Mouse (Mus musculus): Measurements from ENCODE around the gene Mettl7a2. TPM values are rescaled to one million over a fixed set of nuclear protein-coding genes. Genes with fewer than 3 reads are reported as not detected.
"Not testable (repeated sequence)": the region's sequence is repeated elsewhere in the genome, so short reads cannot be mapped to it uniquely, and the experiment has no call there.

Mettl7a2 gene
- polyA plus RNA-seq, 1 experiment from 2014 or later, result not detected

DNA sequence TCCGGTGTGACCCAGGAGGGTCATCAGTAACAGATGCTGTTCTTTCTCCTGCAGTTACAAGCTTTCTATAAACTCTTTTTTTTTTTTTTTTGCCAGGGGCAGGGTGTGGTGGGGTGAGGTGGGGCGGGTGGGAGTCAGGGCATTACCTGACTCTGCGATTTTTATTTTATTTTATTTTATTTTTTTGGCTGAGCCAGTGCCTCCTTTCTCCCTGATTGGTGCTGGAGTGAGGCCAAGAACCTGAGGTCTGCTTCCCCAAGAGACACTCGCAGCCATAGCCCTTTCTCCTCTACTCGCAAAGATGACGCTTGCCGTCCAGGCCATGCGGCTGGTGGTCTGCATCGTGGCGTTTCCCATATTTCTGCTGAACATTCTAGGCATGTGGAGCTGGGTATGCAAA is 18.4 kb upstream of the Mettl7a2 start, which contains the start of gene Mettl7a3:
Gene Mettl7a3 (plus strand): TSS at position 301 of the 400 bp plus-strand sequence.
- 72% methylated on average over 10 of the region's 10 CpGs for WGBS (ENCODE audit: insufficient replicate concordance)
- ATAC-seq (ENCODE audit: low read depth), result no peak
- H3K4me3 ChIP-seq (ENCODE audit: low read depth, low read length), result no peak within 1 kb of the TSS
- H3K9ac ChIP-seq (ENCODE audit: low read depth, low read length), result no peak within 1 kb of the TSS
- no peaks in the 10 kb centered on the region for H3K4me1 ChIP-seq (ENCODE audit: control insufficient read depth, low read depth, low read length)
- no peak within 1 kb of the TSS for H3K27ac ChIP-seq (ENCODE audit: low read length)
- H3K36me3 ChIP-seq (ENCODE audit: control insufficient read depth, insufficient read depth), result no peaks in the 10 kb centered on the region
- H3K9me3 ChIP-seq (replicated peaks; ENCODE audit: control insufficient read depth, low read length), result no peaks in the 10 kb centered on the region
- H3K27me3 ChIP-seq (ENCODE audit: control insufficient read depth, insufficient read depth, low read depth, low read length), result no peaks in the 10 kb centered on the region
- no peak within 1 kb of the TSS for H3K4me2 ChIP-seq (ENCODE audit: low read depth, low read length)

DNA sequence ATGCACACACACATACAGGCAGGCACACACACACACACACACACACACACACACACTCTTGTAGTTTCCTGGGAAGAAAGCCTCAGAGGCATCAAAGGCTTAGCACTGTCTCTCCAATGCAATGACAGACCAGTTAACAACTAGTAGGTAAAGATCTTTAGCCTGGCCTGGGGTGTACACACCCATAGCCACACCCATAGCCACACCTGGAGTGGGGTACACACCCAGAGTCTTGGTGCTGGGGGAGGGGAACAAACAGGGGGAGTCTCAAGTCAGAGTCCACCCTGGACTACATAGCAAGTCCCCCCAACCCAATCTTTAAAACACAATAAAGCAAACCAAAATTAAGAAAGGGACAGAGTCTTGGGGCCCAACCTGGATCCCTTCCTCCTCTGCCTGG is 15.7 kb upstream of the Mettl7a2 start:
- not testable (repeated sequence) for H3K27me3 ChIP-seq (ENCODE audit: control insufficient read depth, insufficient read depth, low read depth, low read length); H3K4me1 ChIP-seq (ENCODE audit: control insufficient read depth, low read depth, low read length); H3K36me3 ChIP-seq (ENCODE audit: control insufficient read depth, insufficient read depth); H3K9me3 ChIP-seq (replicated peaks; ENCODE audit: control insufficient read depth, low read length); H3K27ac ChIP-seq (ENCODE audit: low read length); H3K4me2 ChIP-seq (ENCODE audit: low read depth, low read length); H3K4me3 ChIP-seq (ENCODE audit: low read depth, low read length); H3K9ac ChIP-seq (ENCODE audit: low read depth, low read length)
- peak; percentile 72 for ATAC-seq (ENCODE audit: low read depth)

DNA sequence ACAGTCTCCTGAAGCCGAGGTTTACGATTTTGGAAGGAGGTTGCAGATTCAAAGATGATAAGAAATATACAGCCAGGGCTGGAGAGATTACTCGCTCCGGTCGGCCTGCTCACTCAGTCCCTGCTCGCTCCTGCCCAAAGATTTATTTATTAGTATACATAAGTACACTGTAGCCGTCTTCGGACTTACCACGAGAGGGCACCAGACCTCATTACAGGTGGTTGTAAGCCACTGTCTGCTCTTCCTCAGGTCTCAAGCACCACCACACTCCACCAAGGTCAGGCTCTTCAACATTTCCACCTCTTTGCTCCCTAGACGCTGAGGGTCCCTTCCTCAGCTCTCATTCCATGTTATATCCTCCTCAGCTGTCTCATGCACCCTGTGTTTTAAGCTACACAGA is 15.2 kb upstream of the Mettl7a2 start:
- H3K27me3 ChIP-seq (ENCODE audit: control insufficient read depth, insufficient read depth, low read depth, low read length); H3K4me1 ChIP-seq (ENCODE audit: control insufficient read depth, low read depth, low read length); H3K9ac ChIP-seq (ENCODE audit: low read depth, low read length); H3K4me3 ChIP-seq (ENCODE audit: low read depth, low read length); H3K27ac ChIP-seq (ENCODE audit: low read length); H3K36me3 ChIP-seq (ENCODE audit: control insufficient read depth, insufficient read depth); H3K9me3 ChIP-seq (replicated peaks; ENCODE audit: control insufficient read depth, low read length); H3K4me2 ChIP-seq (ENCODE audit: low read depth, low read length): not testable (repeated sequence)
- 0 out of 2 replicates have a peak, but pooled peaks have one; percentile 33 for ATAC-seq (ENCODE audit: low read depth)
- WGBS (ENCODE audit: insufficient replicate concordance), result 27% methylated on average over 10 of the region's 10 CpGs

DNA sequence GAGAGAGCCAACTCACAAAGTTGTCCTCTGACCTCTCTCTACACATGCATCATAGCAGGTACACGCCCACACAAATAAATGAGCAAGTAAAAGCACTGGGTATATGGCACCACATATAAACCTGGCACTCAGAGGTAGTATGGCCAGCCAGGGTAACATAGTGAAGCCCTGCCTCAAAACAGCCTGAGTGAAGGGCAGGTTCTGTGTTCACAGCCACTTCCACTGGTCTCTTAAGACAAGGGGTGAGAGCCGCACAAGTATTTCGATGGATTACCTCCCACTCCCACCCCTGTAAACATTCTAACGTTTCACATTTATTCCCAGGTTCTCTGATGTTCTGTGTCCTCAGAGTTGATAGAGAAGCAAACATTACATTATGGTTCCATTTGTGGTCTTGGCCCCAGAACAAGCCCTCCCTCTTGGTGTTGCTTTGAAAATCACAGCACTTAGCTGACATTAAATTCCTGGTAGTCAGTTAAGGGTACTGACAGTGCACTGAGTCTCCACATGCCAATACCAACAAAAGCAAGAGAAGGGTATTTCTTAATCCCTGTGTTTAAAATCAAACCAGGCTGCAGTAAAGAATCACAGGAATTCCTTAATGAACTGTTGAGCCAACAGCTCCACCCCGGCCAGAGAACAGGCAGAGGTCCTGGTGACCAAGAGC is 11.6 kb upstream of the Mettl7a2 start:
- H3K4me1 ChIP-seq (ENCODE audit: control insufficient read depth, low read depth, low read length); H3K36me3 ChIP-seq (ENCODE audit: control insufficient read depth, insufficient read depth); H3K9me3 ChIP-seq (replicated peaks; ENCODE audit: control insufficient read depth, low read length); H3K4me3 ChIP-seq (ENCODE audit: low read depth, low read length); H3K27ac ChIP-seq (ENCODE audit: low read length); ATAC-seq (ENCODE audit: low read depth); H3K4me2 ChIP-seq (ENCODE audit: low read depth, low read length); H3K27me3 ChIP-seq (ENCODE audit: control insufficient read depth, insufficient read depth, low read depth, low read length); H3K9ac ChIP-seq (ENCODE audit: low read depth, low read length): not testable (repeated sequence)
- WGBS (ENCODE audit: insufficient replicate concordance), result 47% methylated on average over 4 of the region's 5 CpGs

DNA sequence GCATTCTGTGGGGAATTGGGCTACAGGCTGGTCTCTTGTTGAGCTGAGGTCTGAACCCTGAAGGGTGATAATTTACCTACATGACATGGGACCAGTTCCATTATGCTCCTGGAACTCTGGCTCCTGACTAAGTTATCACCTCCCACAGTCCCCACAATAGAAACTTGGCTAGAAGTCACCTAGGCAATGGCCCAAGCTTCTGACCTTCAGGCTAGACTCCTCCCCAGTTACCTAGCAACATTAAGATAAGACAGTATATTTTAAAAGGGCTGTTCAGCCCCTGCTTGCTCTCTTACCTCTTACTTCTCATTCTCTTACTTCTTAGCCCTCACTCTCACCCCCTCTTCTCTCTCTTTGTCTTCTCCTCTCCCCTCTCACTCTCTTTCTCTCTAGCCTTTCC is 7.5 kb upstream of the Mettl7a2 start:
- H3K27ac ChIP-seq (ENCODE audit: low read length), result no peak overlapping the region
- no peak overlapping the region for H3K9ac ChIP-seq (ENCODE audit: low read depth, low read length)
- no peak overlapping the region for H3K4me2 ChIP-seq (ENCODE audit: low read depth, low read length)
- no peaks in the 10 kb centered on the region for H3K27me3 ChIP-seq (ENCODE audit: control insufficient read depth, insufficient read depth, low read depth, low read length)
- H3K4me1 ChIP-seq (ENCODE audit: control insufficient read depth, low read depth, low read length), result no peaks in the 10 kb centered on the region; the same call in 1 of the 2 replicates
- H3K9me3 ChIP-seq (replicated peaks; ENCODE audit: control insufficient read depth, low read length), result no peaks in the 10 kb centered on the region
- no peak overlapping the region for H3K4me3 ChIP-seq (ENCODE audit: low read depth, low read length)
- no peaks in the 10 kb centered on the region for H3K36me3 ChIP-seq (ENCODE audit: control insufficient read depth, insufficient read depth)
- ATAC-seq (ENCODE audit: low read depth), result no peak

DNA sequence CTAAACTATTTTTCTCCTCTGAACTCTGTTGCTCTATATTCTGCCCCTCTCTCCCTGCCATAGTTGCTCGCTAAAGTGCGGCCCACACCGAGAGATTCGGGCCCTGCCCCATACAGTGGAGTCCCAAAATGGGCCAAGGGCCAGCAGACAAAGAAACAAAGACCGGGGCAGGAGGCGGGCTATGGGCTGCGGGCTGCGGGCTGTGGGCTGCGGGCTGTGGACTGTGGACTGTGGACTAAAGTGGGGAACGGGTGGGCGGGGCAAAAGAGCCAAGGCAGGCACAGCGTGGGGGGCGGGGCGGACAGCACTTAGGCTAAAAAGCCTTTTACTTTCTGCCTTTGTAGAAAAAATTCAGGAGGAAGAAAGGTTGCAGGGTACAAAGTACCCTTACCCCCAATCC is 6.2 kb upstream of the Mettl7a2 start:
- H3K4me3 ChIP-seq (ENCODE audit: low read depth, low read length), result no peak overlapping the region
- H3K36me3 ChIP-seq (ENCODE audit: control insufficient read depth, insufficient read depth), result no peaks in the 10 kb centered on the region
- no peak overlapping the region for H3K4me2 ChIP-seq (ENCODE audit: low read depth, low read length)
- no peak overlapping the region for H3K9ac ChIP-seq (ENCODE audit: low read depth, low read length)
- H3K27ac ChIP-seq (ENCODE audit: low read length), result peak overlapping the region; percentile 5; the same call in 1 of the 2 replicates
- no peaks in the 10 kb centered on the region for H3K27me3 ChIP-seq (ENCODE audit: control insufficient read depth, insufficient read depth, low read depth, low read length)
- H3K4me1 ChIP-seq (ENCODE audit: control insufficient read depth, low read depth, low read length), result no peaks in the 10 kb centered on the region; the same call in 1 of the 2 replicates
- 56% methylated on average over 14 of the region's 14 CpGs for WGBS (ENCODE audit: insufficient replicate concordance)
- no peaks in the 10 kb centered on the region for H3K9me3 ChIP-seq (replicated peaks; ENCODE audit: control insufficient read depth, low read length)
- peak; percentile 87 for ATAC-seq (ENCODE audit: low read depth)

DNA sequence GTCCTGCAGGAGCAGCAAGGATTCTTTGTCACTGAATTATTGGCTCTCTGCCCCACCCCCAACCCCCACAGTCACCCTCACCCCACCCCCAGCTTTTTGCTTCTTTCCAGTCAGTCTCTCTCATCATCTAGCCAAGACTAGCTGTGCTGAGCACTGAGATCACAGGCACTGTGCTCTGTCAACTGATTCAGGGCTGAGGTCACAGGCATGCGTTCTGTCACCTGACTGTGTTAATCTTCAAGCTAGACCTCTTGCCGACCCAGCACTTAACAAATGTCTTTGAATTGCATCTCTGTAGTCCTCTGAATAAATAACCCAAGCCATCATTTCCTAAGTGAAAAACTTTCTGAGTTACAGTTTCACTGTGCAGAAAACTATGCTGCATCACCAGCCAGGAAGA is 3.5 kb upstream of the Mettl7a2 start:
- H3K36me3 ChIP-seq (ENCODE audit: control insufficient read depth, insufficient read depth), result no peaks in the 10 kb centered on the region
- no peaks in the 10 kb centered on the region for H3K27me3 ChIP-seq (ENCODE audit: control insufficient read depth, insufficient read depth, low read depth, low read length)
- no peak overlapping the region for H3K4me3 ChIP-seq (ENCODE audit: low read depth, low read length)
- H3K9ac ChIP-seq (ENCODE audit: low read depth, low read length), result no peak overlapping the region
- H3K9me3 ChIP-seq (replicated peaks; ENCODE audit: control insufficient read depth, low read length), result no peaks in the 10 kb centered on the region
- no peak overlapping the region for H3K4me2 ChIP-seq (ENCODE audit: low read depth, low read length)
- peak; percentile 31; the same call in 1 of the 2 replicates for ATAC-seq (ENCODE audit: low read depth)
- H3K27ac ChIP-seq (ENCODE audit: low read length), result no peak overlapping the region
- no peaks in the 10 kb centered on the region; the same call in 1 of the 2 replicates for H3K4me1 ChIP-seq (ENCODE audit: control insufficient read depth, low read depth, low read length)
- WGBS (ENCODE audit: insufficient replicate concordance), result 49% methylated on average over 2 of the region's 2 CpGs

DNA sequence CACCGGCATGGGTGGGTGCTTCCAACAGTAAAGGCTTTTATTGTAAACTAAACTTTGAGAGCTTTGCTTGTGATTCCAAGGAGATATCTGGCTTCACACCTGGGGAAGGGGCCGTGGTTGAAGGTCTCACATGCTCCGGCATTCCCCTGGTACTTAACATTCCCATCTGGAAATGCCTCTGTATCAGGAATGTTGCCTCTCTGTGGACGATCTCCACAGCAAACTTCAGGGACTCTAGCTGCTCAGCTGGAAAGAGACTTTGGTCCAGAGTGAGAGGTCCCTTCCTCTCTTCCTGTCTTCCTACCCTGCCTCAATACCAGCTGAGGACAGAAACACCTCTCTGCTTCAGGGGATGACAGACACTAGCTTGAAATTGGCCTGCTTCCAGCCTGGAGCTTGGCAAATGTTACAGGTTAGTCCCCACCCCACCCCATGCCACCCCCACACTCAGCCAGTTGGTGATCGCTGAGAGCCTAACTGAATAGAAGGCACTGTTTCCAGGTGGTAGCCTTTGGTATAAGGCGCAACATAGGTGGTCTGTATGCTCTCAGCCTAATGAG is 1.4 kb upstream of the Mettl7a2 start:
- H3K4me1 ChIP-seq (ENCODE audit: control insufficient read depth, low read depth, low read length), result no peaks in the 10 kb centered on the region; the same call in 1 of the 2 replicates
- WGBS (ENCODE audit: insufficient replicate concordance), result 55% methylated on average over 6 of the region's 6 CpGs
- H3K4me2 ChIP-seq (ENCODE audit: low read depth, low read length), result no peak overlapping the region
- no peak overlapping the region for H3K4me3 ChIP-seq (ENCODE audit: low read depth, low read length)
- no peaks in the 10 kb centered on the region for H3K27me3 ChIP-seq (ENCODE audit: control insufficient read depth, insufficient read depth, low read depth, low read length)
- ATAC-seq (ENCODE audit: low read depth), result no peak
- no peaks in the 10 kb centered on the region for H3K9me3 ChIP-seq (replicated peaks; ENCODE audit: control insufficient read depth, low read length)
- no peaks in the 10 kb centered on the region for H3K36me3 ChIP-seq (ENCODE audit: control insufficient read depth, insufficient read depth)
- no peak overlapping the region for H3K9ac ChIP-seq (ENCODE audit: low read depth, low read length)
- H3K27ac ChIP-seq (ENCODE audit: low read length), result no peak overlapping the region

DNA sequence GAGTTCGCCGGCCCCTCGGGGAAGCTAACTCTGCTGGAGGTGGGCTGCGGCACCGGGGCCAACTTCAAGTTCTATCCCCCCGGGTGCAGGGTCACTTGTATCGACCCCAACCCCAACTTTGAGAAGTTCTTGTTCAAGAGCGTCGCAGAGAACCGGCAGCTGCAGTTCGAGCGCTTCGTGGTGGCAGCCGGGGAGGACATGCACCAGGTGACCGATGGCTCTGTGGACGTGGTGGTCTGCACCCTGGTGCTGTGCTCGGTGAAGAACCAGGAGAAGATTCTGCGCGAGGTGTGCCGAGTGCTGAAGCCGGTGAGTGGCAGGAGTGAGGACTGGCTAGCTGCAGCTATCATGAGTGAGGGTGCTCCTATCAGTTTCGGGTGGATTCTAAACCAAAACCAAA is 399 bp downstream of the Mettl7a2 start:
- not testable (repeated sequence) for H3K9ac ChIP-seq (ENCODE audit: low read depth, low read length); H3K9me3 ChIP-seq (replicated peaks; ENCODE audit: control insufficient read depth, low read length); H3K27me3 ChIP-seq (ENCODE audit: control insufficient read depth, insufficient read depth, low read depth, low read length); ATAC-seq (ENCODE audit: low read depth); H3K27ac ChIP-seq (ENCODE audit: low read length); H3K4me3 ChIP-seq (ENCODE audit: low read depth, low read length); H3K4me1 ChIP-seq (ENCODE audit: control insufficient read depth, low read depth, low read length); H3K4me2 ChIP-seq (ENCODE audit: low read depth, low read length); H3K36me3 ChIP-seq (ENCODE audit: control insufficient read depth, insufficient read depth)
- WGBS (ENCODE audit: insufficient replicate concordance), result 81% methylated on average over 10 of the region's 22 CpGs

Measured in liver, embryonic 16.5 days (tissue).